Mouse (Mus musculus): ENCODE data around the gene Casc3.

Casc3 gene

DNA sequence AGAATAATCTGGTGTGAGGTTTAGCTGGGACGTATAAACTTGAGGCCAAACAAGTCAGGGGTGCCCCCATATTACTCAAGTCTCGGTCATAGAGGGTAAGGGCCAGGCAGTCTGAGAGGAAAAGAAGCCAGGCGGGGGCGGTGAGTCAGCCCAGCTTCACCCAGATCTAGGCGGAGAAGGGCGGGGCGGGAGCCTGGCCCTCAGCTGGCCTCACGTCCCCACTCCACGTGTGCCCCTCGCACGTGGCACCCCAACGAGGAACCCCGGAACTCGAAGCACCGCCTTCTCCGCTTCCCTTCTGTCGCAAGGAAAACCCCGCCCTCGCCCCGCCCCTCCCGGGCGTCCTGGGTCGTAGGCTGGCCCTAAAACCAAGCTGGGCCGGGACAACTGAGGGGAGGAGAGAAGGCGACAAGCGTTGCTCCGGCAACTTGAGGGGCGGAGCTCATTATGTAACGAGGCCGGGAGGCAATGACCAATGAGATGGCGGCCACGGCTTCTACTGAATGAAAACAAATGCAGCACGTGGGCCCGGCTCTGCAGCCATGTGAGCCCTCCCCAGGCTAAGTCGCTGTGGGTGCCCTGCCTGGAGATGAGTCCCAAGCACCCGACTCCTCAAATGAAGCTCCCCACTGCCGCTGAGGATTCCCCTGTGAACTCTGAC lies 30.9 kb upstream of the Casc3 start:
- DNase-seq: peak; percentile 100

- peak; percentile 22 for DNase-seq
These were observed 29.9 kb upstream of the Casc3 start, which contains the start of gene Nr1d1 for GRCm38 (mm10) chr11:98774582-98775347. Nr1d1 (minus strand) TSS chr11:98775333.

- DNase-seq: peak; percentile 99
These were observed 29.2 kb upstream of the Casc3 start for GRCm38 (mm10) chr11:98775348-98776051.

DNA sequence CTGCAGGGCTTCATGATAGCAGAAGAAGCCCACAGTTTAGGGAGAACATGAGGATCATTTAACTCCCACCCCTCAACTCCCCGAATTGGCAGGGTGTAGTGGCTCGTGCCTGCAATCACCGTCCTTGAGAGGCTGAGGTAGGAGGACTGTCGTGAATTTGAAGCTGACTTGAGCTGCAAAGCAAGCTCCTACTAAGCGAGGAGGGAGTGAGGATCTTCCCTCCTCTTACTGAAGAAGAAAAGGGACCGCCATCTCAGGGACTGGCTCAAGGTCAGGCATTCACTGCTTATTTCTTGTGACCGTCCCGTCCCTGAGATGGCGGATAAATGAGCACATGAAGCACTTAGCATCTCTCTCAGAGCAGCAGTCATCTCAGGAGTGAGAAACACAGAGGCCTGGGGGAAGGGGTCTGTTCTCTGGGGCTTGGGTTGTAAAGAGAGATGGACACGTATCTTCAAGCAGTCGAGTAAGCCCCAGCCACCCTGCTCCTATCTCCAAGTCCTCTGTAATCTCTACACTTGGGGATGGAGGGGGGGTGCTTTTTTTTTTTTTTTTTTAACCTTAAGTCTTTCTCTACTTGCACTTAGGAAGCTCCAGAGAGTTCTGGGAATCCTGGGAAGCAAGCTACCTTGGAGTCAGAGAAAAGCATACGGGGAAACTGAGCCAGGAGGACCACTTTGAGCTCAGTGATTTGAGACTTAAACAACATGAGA lies 28.5 kb upstream of the Casc3 start:
- no peak for DNase-seq

- peak; percentile 78 for DNase-seq
These were observed 27.7 kb upstream of the Casc3 start for GRCm38 (mm10) chr11:98776843-98777590.

DNA sequence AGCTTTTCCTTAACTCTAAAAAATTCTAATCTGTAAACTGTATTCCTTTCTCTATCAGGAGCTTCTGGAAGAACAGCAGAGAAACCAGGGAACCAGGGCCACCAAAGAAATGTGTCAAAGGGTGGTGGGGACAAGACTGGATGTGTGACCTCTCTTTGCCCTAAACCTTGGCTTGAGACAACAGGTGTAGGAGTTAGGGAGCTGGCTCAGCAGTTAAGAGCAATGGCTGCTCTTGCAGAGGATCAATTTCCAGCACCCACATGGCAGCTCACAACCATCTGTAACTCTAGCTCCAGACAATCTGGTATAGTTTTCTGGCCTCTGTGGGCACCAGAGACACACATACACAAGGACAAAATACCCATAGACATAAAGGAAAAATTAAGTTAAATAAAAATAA lies 26.8 kb upstream of the Casc3 start:
- no peak for DNase-seq

- peak; percentile 82 for DNase-seq
These were observed 22.7 kb upstream of the Casc3 start for GRCm38 (mm10) chr11:98781851-98782512.

- peak; percentile 71 for DNase-seq
These were observed 22.0 kb upstream of the Casc3 start for GRCm38 (mm10) chr11:98782651-98783235.

DNA sequence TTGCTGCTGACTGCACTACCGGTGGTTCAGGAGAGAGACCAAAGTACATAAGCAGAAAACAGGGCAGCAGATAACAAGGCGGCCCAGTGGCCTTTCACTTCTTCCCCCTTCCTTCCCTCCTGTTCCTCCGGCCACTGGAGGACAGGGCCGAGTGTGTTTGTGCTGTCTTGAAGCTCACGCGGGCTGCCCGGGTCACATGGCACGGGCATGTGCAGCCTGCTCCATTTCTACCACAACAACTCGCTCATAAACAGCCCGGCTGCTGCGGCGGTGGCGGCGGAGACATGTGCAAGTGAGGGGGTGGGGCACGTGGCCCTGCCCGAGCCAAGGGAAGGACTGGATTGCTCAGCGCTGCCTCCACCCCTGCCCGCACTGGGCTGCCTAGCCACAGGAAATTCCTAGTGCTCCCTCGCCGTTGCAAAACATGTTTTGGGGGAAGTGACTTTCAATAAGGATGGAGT lies 21.4 kb upstream of the Casc3 start:
- DNase-seq: peak; percentile 97

- DNase-seq: no peak
These were observed 20.6 kb upstream of the Casc3 start for GRCm38 (mm10) chr11:98784139-98784538.

- DNase-seq: peak; percentile 61
These were observed 19.5 kb upstream of the Casc3 start for GRCm38 (mm10) chr11:98785214-98785613.

DNA sequence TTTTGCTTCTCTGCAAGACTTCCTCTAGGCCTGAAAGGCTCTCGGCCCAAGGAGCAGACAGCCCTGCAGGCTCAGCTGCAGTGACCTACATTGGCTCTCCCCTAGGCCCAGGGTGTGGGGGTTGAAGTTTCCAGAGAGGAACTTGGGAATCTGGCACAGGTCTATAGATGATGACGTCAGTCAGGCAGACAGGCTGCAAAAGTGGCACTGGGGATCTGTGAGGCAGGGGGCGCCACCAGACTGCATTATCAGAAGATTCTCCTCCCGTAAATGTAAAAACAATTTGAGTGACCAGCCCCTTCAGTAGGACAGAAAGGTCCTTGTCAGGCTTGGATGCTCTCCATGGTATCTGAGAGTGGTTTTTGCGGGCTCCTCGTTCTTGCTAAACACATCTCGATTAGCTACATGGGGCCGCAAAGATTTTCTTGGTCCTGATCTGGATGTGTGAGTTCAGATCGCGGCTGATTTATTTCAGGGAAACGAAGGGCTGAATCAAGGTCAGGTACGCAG lies 18.9 kb upstream of the Casc3 start:
- peak; percentile 90 for DNase-seq

DNA sequence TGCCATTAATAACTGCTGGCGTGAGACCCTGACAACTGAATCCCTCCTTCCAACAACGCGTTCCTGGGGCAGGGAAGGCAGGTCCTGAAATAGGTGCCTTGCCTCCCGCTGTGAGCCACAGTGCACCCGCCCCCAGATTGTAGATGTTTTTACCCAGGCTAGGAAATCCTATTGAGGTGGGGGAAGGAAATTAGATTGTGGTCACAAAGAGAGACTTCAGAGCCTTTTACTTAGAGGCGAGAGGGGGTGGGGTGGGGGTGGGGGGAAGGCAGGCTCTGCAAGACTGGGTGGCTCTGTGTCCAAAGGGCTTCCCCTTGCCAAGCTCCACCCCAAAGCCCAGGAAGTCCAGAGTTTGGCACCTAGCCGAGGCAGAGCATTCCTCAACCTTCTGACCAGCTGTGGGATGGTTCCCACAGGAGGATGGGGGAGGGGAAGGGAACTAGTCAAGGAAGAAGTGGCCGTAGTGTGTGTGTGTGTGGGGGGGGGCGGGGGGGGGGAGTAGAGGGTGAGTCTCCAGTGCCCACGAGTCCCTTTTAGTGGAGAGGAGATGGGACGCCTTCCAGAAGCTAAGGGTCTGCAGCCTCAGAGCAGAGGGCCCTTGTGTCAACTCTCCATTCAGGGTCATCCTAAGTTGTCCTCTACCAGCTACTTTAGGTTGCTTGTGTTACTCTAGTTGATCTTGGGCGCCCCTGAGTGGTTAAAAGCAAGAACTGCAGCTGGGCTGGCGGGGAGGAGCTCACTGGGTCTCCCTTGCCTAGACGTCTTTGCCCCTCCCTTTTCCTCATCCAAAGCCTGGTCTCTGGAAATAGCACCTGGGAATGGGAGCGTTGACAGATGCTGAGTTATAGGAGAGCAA lies 18.1 kb upstream of the Casc3 start:
- peak; percentile 98 for DNase-seq

DNA sequence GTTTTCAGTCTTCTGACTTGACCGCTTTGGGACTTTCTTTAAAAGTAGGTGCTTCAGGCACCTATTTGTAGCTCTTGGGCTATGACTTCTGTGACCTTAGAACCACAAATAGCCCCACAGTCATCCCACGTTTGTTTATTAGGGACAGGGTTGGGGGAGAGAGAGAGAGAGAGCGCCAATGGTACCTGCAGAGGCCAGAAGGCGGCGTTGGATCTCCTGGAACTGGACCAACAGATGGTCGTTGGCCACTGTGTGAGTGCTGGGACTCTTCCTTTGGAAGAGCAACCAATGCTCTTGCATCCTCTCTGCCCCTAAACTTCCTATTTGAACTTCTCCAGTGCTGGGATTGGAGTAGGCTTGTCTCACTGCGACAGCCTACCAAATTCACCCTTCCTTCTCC lies 17.5 kb upstream of the Casc3 start:
- peak; percentile 56 for DNase-seq

DNA sequence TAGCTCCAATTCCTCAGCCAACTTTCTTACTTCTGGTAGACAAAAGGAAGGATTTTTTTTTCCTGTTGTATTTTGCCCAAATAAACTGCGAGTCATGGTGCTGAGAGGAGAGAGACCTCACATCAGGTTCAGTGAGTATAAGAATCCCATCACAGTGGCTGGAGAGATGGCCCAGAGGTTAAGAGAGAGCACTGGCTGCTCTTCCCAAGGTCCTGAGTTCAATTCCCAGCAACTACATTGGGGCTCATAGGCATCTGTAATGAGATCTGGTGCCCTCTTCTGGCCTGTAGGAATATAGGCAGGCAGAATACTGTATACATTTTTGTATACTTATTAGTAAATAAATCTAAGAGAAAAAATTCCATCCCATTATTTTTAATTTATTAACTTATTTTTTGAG lies 17.0 kb upstream of the Casc3 start:
- DNase-seq: no peak

DNA sequence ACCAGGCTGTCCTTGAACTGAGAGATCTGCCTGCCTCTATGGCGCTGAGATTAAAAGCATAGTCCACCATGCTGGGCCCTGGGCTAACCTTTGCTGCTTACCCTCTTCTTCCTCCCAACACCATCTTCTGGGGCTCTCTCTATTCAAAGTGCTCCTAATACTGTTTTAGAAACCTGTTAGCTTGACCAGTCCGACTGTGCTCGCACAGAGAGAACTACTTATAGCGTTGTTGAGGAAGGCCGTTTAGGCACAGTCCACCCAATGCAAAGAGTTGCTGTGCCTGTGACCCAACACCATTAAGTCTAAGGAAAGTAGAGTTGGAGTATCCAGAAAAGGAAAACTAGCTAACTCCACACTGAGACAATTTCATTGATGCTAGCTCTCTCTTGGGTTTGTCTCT lies 16.6 kb upstream of the Casc3 start:
- DNase-seq: no peak

DNA sequence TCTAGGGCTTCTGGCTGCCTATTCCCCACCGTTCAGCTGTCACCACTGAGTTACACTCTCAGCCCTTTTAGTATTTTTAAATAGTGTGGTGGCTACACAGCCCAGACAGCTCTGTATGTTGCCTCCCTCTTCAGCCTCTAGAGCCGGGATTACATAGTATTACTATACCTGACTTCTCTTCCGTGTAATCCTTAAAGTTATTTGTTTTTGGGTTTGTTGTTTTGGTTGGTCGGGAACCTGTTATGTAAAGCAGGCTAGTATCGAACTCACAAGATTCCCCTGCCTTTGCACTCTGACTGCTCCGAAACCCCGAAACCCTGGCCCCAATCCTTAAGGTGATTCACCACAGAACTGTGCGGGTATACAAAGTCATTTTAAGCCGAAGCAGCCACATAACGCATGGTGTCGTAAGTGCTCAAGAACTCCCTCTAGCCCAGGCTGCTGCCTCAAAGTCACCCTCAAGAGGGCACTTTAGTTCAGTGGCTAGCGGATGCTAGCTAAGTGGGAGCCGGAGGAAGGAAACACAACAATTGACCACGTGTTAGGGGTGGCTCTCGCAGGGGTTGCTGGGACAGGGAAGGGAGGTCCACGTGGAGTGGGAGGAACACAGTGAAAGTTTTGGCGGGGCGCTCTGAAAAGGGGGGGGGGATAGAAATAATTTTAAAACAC lies 16.0 kb upstream of the Casc3 start:
- peak; percentile 93 for DNase-seq

DNA sequence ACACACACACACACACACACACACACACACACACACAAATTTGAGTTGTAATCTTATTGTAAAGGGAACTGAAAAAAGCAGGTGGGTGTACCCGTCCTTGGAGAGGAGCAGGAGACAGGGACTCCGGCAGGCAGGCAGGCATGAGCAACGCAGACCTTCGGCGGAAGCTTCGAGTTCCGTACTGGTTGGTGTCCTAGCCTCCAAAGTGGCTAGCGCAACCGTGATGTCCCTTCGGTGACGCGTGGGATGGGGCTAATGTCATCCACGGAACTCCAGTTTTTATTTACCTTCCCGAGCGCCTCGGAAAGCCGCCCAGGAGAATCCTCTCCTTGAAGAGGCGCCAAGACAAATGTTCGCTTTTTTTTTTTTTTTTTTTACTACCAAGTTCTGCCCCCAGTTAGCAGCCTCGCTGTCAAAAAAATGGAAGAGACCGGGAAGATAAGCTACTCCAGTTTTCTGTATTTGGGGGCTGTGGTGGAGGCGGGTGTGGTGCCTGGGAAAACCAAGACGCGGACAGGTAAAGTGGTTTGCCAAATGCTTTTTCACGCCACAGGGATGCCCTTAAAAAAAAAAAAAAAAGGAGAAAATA lies 15.4 kb upstream of the Casc3 start:
- DNase-seq: peak; percentile 67

GRCm38 (mm10) chr11:98789824-98790223 lies 14.9 kb upstream of the Casc3 start:
- DNase-seq: no peak
